Mouse (Mus musculus) brain, embryonic 14.5 days (tissue): ENCODE results near the gene Chchd6. TPM values are rescaled to one million over a fixed set of nuclear protein-coding genes. Genes with fewer than 3 reads are reported as not detected.

Source experiments
- DNase-seq: peaks from one replicate; pipeline ENCODE4 v3.0.0-alpha.2; 2011; ENCODE audit warnings: low read depth
- CTCF ChIP-seq: fragments of 200-500 bp; IDR thresholded peaks from 2 replicates; pipeline ENCODE4 v1.5.1; 2012; ENCODE audit warnings: inconsistent platforms, mild to moderate bottlenecking, moderate library complexity, borderline replicate concordance; ENCODE audit not compliant: insufficient read depth, insufficient read length; ENCODE audit errors: extremely low read depth
- POLR2A ChIP-seq: fragments of 200-500 bp; IDR thresholded peaks from 2 replicates; pipeline ENCODE4 v1.6.1; 2012; ENCODE audit warnings: mild to moderate bottlenecking, inconsistent platforms, borderline replicate concordance; ENCODE audit not compliant: poor library complexity, insufficient read depth, insufficient read length, severe bottlenecking; ENCODE audit errors: extremely low read depth
- polyA plus RNA-seq: library from polyadenylated mRNA; depleted of rRNA; stranded (reverse); fragments of >200 nt; gene quantifications from 2 replicates; pipeline ENCODE4 v1.2.3, GENCODE M21; 2012

The Chchd6 gene
- polyA plus RNA-seq, 1 experiment: 142 TPM

- no peak for TF ChIP-seq CTCF
- DNase-seq: no peak
Measured at GRCm38 (mm10) chr6:89384699-89385098, 210.8 kb downstream of the Chchd6 start.

- no peak for DNase-seq
- TF ChIP-seq CTCF (no peak), POLR2A (no peak)
Measured at GRCm38 (mm10) chr6:89381851-89382250, 213.6 kb downstream of the Chchd6 start.

DNA sequence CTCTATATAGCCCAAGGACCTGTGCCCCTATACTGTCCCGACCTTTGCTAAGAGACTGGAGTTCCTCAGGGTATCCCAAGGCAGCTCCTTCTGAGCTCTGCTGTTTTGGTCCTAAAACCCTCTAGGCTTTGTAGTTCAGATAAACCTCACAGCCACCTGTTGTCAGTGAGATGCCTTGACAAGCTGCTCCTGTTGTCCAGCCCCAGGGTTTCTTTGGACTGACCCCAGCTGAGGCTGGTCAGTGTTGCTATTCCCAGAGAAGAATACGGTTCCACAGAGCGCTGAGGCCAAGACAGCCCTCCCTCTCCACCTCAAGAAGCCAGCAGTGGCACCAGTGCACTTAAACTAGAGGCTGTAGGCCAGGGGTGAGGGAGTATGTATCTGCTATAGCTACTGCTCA lies 214.3 kb downstream of the Chchd6 start:
- no peak for DNase-seq

DNA sequence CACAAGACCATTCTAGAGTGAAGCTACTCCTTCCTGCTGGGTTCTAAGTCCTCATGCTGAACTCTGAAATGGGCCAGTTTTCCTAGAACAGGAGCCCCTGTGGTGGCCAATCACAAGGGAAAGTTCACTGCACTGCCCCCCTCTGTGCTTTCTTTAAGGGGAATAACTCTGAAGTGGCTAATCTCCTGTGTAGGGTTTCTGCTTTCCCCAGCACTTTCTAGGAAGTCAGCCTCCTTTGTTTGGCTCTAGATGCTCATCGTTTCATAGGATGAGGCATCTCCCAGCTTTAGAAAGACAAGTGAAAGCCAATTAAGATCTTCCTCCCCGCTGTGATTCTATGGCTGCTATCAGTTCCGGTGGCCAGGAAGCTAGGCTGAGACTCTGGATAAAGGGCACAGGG lies 214.7 kb downstream of the Chchd6 start:
- no peak for TF ChIP-seq POLR2A
- no peak for TF ChIP-seq CTCF
- DNase-seq: no peak

More for the DNA sequence above, 214.3 kb downstream of the Chchd6 start:
- TF ChIP-seq CTCF: no peak
- TF ChIP-seq POLR2A: no peak

DNA sequence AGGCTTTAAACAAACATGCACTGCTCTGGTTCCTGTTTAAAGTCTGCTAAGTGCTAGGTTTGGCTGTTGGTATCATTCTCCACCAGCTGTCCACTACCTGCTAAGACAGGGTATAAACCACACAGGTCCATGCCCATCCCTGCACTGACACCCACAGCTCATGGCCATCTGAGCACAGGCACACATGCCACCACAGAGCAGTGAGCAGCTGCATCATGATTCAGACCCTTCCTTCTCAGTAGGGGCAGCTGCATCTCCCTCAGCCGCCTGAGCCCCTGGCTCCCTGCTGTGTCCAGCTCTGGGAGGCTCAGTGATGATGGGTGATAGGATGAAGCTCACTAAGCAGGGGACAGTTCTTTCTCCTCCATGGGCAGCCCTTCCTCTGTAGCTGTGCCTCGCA lies 217.2 kb downstream of the Chchd6 start:
- no peak for DNase-seq
- no peak for TF ChIP-seq POLR2A
- TF ChIP-seq CTCF: no peak

GRCm38 (mm10) chr6:89368812-89369211 lies 226.6 kb downstream of the Chchd6 start:
- TF ChIP-seq POLR2A (no peak), CTCF (no peak)
- no peak for DNase-seq

DNA sequence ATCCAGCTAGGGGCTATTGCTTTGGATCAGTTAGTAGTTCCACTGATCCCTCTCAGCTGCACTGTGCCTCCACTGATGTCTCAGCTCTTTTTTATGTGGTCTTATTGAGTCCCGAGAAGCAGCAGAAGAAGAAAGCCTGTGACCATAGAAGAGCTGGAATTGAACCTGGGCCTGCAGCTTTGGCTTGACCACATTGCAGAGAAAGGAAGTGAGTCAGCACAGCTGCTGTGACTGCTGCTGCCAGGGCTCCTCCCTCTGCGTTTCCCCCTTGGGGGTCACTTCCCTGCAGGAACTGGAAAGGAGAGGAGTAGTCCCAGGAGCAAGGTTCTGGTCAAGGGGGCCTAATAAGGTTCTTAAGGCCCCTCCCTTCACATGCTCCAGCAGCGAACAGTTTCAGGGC lies 231.1 kb downstream of the Chchd6 start:
- TF ChIP-seq POLR2A: no peak
- no peak for TF ChIP-seq CTCF
- no peak for DNase-seq

GRCm38 (mm10) chr6:89363107-89363451 lies 232.4 kb downstream of the Chchd6 start:
- TF ChIP-seq CTCF (no peak), POLR2A (no peak)
- DNase-seq: no peak

DNA sequence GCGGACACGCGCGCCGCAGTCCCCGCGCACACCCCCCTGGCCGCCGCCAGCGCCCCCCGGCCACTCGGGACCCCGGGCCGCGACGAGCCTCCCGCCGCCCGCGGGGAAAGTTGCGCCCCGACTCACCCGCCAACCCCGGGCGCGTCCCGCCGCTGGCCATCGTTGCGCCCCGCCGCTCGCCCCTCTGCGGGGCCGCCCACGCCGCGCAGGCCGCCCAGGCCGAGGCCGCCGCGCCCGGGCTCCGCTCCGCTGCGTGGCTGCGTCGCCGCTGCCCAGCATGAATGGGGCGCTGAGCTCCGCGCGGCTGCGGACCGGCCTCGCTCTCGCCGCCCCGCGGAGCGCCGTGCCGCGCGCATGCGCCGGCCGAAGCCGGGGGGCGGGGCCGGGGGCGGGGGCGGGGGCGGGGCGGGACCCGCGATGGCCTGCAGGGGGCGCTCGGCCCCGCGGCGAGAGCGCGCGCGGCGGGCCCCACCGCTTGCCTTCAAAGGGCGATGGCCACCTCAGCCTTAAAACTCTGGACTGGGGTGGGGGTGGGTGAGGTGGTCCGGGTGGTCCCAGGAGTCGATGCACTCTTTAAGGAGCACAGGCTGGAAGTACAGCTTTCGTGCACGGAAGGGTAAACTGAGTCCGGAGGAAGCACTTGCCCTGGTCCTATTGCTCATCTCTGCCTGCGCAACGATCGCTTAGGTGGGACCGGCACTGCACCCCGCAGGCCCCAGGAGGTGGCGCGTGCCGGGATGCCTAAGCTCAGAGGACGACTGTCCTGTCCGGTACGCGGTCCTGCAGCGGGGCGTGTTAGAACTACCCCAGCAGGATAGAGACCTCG lies 233.0 kb downstream of the Chchd6 start, which contains the start of gene Plxna1:
Gene Plxna1, minus strand, starts transcription at position 340 of the 826 bp plus-strand sequence.
- DNase-seq: peak; percentile 77
- peak; percentile 95 for TF ChIP-seq POLR2A
- TF ChIP-seq CTCF: peak; percentile 57

DNA sequence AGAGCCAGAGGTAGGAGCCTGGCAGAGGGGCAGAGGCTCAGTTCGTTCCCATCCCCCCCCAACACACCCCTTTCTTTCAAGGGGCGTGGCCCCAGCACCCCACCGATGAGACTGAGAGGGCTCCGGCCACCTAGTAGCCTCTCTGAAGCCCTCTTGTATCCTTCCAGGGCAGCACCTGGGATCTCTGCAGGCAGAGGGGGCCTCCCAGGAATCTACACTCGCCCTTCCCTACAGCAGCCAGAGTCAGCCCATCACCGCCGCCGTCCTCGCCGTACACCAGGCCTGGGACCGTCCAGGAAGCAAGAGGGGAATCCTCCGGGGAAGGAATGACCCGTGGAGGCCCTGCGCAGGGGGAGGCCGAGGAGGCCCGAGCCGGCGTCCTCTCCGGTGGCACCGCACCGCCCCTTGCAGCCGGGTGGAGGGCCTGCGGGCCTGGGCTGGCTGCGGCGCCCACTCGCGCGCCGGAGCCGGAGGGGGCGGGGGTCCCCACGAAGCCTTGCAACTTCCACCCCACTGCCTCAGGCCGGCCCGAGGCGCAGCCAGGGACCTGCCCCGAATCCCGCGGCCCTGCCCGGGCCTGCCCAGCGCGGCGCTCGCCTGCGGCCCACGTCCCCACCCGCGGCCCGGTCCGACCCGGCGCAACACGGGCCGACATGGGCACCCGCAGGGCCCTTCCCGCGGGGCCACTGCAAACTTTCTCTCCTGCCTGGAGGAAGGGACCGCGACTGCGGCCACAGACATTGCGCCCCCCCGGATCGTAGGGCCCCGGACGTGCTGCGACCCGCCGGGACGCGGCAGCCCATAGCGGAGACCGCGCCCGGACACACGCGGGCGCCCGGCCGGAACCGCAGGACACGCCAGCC lies 233.8 kb downstream of the Chchd6 start:
- peak; percentile 44 for DNase-seq
- TF ChIP-seq POLR2A (no peak), CTCF (no peak)

DNA sequence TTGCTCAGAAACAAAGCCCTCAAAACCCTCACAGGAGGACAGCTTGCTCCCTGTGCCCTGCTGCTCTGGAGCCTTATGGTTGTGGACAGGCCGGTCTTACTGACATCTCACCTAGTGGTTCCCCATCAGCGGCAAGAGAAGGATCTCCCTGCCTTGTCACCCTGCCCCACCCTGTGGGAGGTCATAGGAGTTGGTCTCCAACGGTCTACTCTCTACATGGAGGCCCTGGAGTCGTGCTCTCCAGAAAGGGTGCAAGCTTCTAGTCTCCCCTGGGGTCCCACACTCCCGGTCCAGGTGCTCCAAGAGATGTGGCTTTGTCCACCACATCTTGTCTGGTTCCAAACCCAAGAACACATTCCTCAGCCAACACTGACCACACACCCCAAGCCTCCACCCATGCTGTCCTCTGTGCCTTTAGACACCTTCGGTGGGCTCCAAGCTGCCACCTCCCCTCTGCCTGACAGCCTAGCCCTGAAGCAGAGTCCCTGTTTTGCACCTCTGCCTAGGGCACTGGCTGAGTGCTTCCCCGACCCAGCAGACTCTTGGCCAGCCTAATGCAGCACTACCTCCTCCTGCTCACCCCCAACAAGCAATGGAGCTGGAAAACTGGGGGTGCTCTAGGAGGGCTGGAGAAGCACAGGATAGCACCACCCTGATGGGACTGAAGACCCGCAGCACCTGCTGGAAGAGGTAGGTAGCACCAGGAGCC lies 234.6 kb downstream of the Chchd6 start:
- no peak for DNase-seq
- TF ChIP-seq POLR2A: no peak
- TF ChIP-seq CTCF: no peak

DNA sequence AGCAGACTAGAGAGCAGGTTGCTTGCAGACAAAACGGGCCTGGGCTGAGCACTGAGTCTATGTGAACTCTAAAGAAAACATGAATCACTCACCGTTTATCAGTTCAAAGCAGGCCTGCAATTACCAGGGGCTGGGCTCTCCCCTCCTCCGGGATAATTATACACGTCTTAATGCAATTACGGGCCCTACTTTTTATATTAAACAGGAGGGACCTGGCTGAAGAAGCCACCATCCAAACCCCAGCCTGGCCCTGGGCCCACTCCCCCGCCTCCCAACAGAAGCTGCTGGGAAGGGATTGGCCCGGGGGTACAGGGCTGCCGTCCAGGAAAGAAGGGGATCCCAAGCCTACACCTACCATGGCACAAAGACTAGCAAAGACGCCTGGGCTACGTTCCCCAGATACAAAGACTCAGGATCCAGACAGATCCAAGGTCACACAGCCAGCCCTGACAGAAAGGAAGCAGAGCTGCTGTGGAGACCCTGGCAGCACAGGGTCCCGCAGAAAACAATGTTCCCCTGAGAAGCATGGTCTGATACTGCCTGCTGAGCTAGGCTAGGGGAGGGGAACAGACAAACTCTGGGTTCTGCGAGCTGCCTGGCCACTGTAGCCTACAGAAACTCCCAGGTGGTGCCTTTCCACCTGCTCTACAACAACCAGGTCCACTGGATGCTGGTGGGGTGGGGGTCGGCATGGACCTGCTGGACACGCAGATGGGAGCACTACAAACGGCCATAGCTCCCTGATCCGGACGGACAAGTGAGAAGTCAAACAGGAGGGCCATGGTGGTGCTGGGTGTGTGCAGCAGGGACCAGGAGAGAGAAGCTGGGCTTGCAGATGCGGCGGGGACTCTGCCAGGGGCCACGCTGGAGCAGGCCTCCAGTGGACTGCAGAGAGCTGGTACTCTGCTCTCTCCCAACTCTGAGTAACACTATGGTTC lies 235.4 kb downstream of the Chchd6 start:
- peak; percentile 88 for DNase-seq
- TF ChIP-seq CTCF (no peak), POLR2A (no peak)

DNA sequence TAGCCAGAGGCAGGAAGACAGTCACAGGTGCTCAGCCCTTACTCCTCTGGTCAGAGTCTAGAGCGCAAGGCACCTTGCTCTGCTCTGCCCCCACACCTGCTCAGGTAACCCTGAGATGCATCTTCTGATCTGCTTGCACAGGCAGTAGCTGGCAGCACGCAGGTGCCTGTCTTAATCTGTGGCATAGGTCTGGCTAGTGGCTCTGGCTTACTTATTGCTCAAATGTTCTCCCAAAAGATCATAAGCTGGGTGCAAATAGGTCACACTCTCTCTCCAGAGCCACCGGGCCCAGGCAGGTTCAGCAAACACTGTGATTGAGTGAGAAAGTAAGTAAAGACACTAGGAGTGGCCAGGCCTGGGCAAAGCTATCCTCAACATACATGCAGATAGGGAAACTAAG lies 236.3 kb downstream of the Chchd6 start:
- no peak for DNase-seq
- no peak for TF ChIP-seq POLR2A
- TF ChIP-seq CTCF: no peak

DNA sequence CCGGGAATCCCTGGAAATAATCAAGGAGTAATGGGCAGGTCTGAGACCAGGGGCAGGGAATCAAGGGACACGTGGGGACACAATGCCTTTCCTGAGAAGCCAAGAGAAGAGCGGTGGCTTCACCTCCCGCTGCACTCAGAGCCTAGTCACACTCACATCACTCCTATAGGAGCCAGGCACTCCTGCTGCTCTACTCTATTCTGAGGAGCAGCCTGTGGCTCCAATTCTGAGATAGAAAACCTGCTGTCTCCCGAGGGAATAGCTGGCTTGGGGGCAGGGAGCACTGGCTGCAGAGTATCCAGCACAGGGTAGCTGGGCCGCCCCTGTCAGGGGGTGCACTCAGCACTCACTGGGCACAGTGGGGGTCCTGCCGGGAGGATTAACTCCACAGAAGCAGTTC lies 239.8 kb downstream of the Chchd6 start:
- TF ChIP-seq POLR2A: no peak
- no peak for TF ChIP-seq CTCF
- DNase-seq: no peak
